Mouse (Mus musculus): ENCODE results near the gene Creb5.

DNA sequence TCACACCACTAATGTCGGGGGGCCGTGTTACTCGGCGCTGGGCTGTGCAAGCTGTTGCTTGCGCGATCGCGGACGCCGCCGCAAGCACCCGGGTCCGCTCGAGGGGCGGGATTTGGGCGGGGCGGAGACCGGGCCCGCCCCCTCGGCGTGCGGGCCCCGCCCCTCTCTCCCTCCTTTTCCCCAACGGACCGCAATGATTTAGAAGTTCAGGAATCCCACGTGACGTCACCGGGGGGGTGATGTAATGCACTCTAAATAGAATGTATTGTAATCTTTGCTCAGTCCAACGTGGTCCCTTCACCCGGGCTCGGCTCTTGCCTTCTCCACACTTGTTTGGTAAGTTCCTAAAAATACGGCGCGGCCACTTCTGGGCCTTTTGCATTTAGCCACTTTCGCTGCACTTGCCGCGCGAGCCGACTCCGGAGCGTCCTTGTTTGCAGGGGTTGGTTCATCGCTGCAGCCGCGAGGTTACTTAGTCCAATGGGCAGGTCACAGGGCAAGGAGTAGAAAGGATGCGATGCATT lies at the start of gene Creb5:
- TF ChIP-seq CTCF (IDR thresholded peaks at IDR 0.05; ENCODE audit: borderline replicate concordance, insufficient read depth, low read depth, low read length) (no peak), POLR2A (IDR thresholded peaks at IDR 0.05; ENCODE audit: borderline replicate concordance, insufficient read depth, low read length) (peak; percentile 52)

Measured in cerebellum, adult 2 months (tissue).